Mouse (Mus musculus) bone marrow, adult 2 months (tissue): ENCODE data around the gene Zbed4. TPM values are rescaled to one million over a fixed set of nuclear protein-coding genes. Genes with fewer than 3 reads are reported as not detected.
A peak's percentile ranks its signal among the peaks of the same experiment; 100 is the strongest.
"Not testable (repeated sequence)": the region's sequence is repeated elsewhere in the genome, so short reads cannot be mapped to it uniquely, and the experiment has no call there.

Experiments used
- H3K27ac ChIP-seq: fragments of 200-500 bp; 2 replicates; pipeline ENCODE4 v1.5.1; 2012; ENCODE audit warnings: low read depth, mild to moderate bottlenecking, control low read depth, inconsistent platforms, low read length; ENCODE audit not compliant: control insufficient read depth, poor library complexity, insufficient read depth
- H3K4me1 ChIP-seq: fragments of 200-500 bp; 2 replicates; pipeline ENCODE4 v1.6.1; 2011; ENCODE audit warnings: low read length; ENCODE audit not compliant: control insufficient read depth, insufficient read depth
- H3K4me3 ChIP-seq: fragments of 200-500 bp; replicated peaks from 2 replicates; pipeline ENCODE3; 2011; ENCODE audit warnings: mild to moderate bottlenecking, low read depth, low read length, control low read depth; ENCODE audit not compliant: control insufficient read depth
- CTCF ChIP-seq: fragments of 200-500 bp; IDR thresholded peaks from 2 replicates; pipeline ENCODE4 v1.5.1; 2011; ENCODE audit warnings: low read length, control low read depth; ENCODE audit not compliant: control insufficient read depth, insufficient read depth
- POLR2A ChIP-seq: fragments of 200-500 bp; IDR thresholded peaks from 2 replicates; pipeline ENCODE4 v1.6.1; 2011; ENCODE audit warnings: low read depth, mild to moderate bottlenecking, control low read depth, low read length, borderline replicate concordance; ENCODE audit not compliant: control insufficient read depth
- WGBS: fragments of 180-500 bp; shearing (Covaris S2); methylation state at CpG from one replicate; pipeline ENCODE4 v1.1.7; 2018; 5-methylcytosine and 5-hydroxymethylcytosine counted together
- polyA plus RNA-seq: library from polyadenylated mRNA; stranded (reverse); fragments of >200 nt; gene quantifications from 2 replicates; pipeline ENCODE4 v1.2.4, GENCODE M21; 2011; ENCODE audit warnings: low replicate concordance; ENCODE audit not compliant: missing spikeins, insufficient read depth, insufficient read length

Zbed4 gene
- polyA plus RNA-seq, 1 experiment = 19.7 TPM

DNA sequence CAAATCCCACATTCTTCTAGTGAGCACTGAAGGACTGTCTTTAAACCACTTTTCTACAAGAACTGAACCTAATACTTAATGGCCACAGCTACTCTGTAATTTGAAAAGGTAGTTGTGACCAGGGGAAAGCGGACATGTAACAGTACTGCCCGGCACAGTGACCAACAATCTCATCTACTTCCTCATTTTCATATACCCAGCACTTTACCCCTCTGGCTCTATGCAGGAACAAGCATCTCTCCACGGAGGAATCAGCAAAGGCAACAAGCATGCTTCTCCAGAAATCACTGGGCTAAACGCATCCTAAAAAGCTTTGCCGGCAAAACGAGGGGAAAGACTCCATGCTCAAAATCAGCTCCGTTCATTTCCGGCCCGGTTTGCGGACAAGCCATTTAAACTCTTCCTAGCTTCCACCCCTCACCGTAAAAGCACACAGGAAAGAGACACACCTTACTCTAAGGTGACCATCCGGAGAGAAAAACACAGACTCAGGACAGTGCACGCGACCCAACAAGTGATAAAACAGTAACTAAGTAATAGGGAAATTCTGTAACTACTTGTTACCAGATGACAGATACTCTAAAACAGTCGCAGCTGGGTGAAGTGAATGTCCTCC is 18.9 kb upstream of the Zbed4 start:
- peaks cover 2% of the 10 kb centered on the region for H3K4me1 ChIP-seq
- WGBS = 3% methylated on average over 15 of the region's 15 CpGs
- H3K4me3 ChIP-seq = peak overlapping the region; percentile 94

DNA sequence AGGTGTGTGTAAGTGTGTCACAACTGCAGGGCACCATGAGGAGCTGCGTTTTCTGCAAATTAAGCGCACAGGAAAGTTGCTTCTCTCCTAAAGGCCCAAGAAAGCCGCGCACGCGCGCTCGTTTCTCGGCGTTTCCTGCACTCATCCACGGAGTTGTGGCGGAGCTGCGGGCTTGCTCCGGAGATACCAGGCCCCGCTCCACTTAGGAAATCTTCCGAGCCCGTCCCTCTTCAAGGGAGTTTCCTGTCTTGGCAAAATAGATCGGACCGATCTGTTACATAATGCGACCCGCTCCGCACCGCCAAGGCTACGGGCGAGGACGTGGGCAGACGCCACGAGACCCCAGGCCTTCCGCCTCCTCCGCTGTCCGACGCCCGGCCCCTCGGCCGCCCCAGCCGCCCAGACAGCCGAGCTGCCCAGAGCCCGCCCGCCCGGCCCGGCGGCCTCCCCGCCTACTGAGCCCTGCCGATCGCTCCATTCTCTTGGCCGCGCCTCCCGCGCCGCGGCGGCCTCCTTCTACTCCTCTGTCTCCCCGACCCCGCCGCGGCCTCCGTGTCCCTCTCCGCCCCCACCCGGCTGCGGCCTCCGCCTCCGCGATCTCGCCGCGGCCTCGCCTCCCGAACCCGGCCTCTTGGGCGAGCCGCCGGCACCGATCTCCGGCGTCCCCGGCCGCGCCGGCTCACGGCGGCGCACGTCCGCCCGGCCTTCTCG is 18.3 kb upstream of the Zbed4 start:
- Histone ChIP-seq H3K4me3 (peak overlapping the region; percentile 94), H3K4me1 (peaks cover 2% of the 10 kb centered on the region), H3K27ac (peak overlapping the region; percentile 85)
- under 1% methylated on average over 84 of the region's 86 CpGs for WGBS
- TF ChIP-seq POLR2A (peak; percentile 8; the same call in 1 of the 2 replicates), CTCF (no peak)

More for the DNA sequence above, 18.9 kb upstream of the Zbed4 start:
- H3K27ac ChIP-seq = no peak overlapping the region; the same call in 1 of the 2 replicates
- TF ChIP-seq POLR2A (no peak), CTCF (no peak)

DNA sequence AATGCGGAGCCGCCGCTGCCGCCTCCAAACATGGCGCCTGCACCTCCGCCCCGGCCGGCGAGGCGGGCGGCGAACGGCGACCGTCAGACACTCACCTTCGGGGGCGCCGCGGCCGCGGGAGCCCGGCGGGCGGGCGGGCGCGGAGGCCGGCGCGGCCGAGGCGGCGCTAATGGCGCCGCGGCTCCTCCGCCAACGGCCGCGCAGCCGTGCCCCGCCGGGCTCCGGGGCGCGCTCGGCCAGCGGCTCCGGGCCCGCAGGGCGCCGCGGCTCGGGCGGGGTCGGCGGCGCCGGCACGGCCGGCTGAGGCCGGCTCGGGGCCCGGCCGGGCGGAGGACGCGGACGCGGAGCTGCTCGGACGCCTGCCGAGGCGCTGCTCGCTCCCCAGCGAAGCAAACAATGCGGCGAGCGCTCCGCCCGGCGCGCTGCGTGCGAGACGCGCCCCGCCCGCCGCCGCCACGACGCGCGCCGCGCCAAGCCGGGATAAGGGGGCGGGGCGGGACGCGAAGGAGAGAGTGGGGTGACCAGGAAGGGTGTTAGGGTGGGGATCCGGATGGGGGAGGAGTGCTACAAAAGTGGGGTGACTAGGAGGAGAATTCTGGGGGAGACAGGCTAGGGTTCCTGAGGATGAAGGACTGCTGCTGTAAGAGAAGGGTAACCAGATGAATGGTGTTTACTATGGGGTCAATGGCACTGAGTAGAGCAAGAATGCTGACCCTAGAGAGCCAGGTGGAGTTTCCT is 17.5 kb upstream of the Zbed4 start, which contains the start of gene Brd1:
Gene Brd1 (minus strand): TSS at position 400 of the 738 bp plus-strand sequence.
- Histone ChIP-seq H3K27ac (peak within 1 kb of the TSS; percentile 85), H3K4me1 (peaks cover 2% of the 10 kb centered on the region), H3K4me3 (peak within 1 kb of the TSS; percentile 94)
- TF ChIP-seq POLR2A (peak; percentile 71; the same call in 1 of the 2 replicates), CTCF (no peak)
- 12% methylated on average over 103 of the region's 103 CpGs for WGBS

DNA sequence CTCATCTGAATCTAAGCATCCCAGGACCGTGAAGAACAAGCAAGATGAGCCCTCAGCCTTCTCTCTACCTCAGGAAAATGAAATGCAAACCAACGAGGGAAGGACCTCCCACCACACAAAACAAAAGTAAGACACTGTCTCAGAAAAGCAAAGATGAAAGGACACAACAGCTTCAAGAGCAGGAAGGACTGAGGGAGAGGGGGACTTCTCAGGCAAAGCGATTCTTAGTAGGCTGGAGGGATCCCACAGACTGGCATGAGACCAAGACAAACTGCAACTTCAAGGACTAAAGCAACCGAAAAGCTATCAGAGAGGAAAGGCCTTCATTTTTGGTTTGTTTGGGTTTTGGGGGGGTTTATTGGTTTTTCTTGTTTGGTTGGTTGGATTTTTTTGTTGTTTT is 15.3 kb upstream of the Zbed4 start:
- 63% methylated on average over 4 of the region's 4 CpGs for WGBS
- no peak for TF ChIP-seq CTCF
- no peak for TF ChIP-seq POLR2A

DNA sequence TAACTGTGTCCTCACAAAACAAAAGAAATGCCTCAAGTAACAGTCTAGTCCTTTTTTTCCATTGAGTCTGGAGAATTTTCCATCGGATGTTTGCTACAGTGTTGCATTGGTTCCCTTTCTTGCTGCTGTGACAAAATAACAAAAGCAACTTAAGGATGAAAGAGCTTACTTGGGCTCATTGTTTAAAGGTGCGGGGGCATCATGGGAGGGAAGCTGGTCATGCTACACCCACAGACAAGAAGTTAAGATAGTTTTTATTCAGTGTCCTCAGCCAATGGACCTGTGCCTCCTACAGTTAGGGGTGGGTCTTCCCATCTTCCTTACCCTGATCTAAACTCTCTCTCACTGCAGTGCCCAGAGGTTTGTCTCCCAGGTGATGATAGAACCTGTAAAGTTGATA is 13.0 kb upstream of the Zbed4 start:
- Histone ChIP-seq H3K27ac (no peak overlapping the region), H3K4me1 (no peaks in the 10 kb centered on the region; the same call in 1 of the 2 replicates), H3K4me3 (no peak overlapping the region)
- WGBS = 84% methylated on average over 2 of the region's 2 CpGs
- TF ChIP-seq CTCF (no peak), POLR2A (no peak)

More for the DNA sequence above, 15.3 kb upstream of the Zbed4 start:
- Histone ChIP-seq H3K4me1 (peaks cover 2% of the 10 kb centered on the region), H3K27ac (no peak overlapping the region), H3K4me3 (no peak overlapping the region)

DNA sequence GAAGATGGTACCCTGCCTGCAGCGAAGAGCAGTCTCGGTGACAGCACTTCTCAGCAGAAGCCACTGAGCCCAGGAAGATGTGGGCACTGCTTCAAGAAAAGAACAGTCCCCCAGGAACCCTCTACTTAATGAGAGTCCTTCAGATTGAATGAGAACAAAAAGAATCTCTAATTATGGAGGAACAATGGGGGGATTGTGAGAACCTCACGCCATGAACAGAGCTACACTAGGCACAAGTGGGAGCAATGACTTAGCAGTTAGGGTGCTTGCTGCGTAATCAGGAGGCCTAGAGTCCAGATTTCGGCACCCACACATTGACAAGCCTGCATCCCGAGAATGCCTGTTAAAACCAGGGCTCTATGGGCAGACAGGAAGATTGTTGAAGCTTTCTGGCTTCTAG is 10.1 kb upstream of the Zbed4 start:
- no peak overlapping the region for H3K4me3 ChIP-seq
- TF ChIP-seq CTCF (no peak), POLR2A (no peak)
- peaks cover 3% of the 10 kb centered on the region; the same call in 1 of the 2 replicates for H3K4me1 ChIP-seq
- 75% methylated on average over 6 of the region's 6 CpGs for WGBS
- no peak overlapping the region for H3K27ac ChIP-seq

DNA sequence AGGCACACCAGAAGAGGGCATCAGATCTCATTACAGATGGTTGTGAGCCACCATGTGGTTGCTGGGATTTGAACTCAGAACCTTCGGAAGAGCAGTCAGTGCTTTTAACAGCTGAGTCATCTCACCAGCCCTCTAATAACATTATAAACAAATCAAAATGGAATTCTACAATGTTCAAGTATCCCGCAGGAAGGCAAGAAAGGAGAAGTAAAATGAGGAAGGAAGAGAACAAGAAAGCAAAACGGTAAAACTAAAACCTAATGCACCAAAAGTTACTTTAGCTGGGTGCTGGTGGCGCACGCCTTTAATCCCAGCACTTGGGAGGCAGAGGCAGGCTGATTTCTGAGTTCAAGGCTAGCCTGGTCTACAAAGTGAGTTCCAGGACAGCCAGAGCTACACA is 8.1 kb upstream of the Zbed4 start:
- WGBS = 13% methylated on average over 5 of the region's 5 CpGs
- not testable (repeated sequence) for H3K4me3 ChIP-seq, H3K27ac ChIP-seq

DNA sequence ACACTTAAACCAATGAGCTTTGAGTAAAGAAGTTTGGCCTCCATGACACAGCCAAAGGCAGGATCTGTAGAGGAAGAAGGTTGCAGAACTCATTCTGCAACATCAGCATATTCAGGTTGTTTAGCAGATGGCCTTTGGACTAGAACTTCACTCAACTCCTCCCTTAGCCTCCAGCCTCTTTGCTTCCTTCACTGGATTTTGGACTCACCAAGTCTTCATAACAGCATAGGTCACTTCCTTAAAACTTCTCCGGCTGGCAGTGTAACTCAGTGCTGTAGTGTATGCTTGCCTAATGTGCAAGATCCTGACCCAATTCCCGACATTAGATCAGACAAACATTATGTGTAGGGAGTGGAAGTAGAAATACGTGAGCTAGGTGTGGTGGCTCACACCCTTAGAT is 6.1 kb upstream of the Zbed4 start:
- H3K4me1 ChIP-seq = peaks cover 4% of the 10 kb centered on the region; the same call in 1 of the 2 replicates
- no peak overlapping the region for H3K27ac ChIP-seq
- 42% methylated on average over 3 of the region's 3 CpGs for WGBS
- TF ChIP-seq CTCF (no peak), POLR2A (no peak)
- H3K4me3 ChIP-seq = no peak overlapping the region

More for the DNA sequence above, 8.1 kb upstream of the Zbed4 start:
- not testable (repeated sequence) for H3K4me1 ChIP-seq
